Mouse (Mus musculus): ENCODE data around the gene Zfp641.

The Zfp641 gene

DNA sequence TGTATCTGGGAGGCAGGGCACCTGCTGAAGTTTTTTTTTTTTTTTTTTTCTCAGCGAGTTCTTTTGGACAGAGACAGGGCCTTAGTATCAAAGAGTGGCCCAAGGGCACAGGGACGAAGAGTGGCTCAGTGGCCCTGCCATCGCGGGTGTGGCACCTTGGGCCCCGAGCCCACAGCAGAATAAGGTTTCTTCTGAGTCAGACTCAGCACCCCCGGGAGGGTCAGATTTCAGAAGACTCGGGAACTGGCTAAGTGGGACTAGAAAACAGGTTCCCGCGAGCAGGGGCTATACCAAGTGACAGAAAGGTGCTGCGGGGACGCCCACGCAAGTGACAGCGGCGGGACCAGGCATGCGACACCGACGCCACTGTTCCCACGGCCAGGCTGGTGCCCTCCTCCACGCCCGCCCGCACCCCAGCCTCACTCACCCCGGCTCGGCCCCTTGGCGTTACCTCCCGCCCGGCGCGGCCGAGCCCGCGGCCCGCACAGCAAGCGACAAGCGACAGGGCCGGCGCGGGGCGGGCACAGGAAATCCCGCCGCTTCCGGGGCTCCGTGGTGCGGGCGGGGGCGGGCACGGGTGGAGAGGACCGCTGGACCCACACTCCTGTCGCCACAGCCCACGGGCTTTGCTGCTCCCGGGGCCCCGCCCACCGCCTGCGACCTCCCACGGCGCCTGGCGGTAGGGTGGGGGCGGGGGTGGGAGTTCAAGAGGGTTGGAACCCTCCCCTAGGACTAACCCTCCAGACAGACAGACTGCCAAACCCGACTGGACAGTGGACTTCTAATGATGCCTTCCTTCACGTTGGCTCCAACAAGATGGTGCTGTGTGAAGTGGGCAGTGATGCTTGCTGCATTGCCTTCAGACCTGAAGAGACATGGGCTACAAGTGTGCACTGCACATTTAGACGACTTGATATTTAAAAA is at the start of gene Zfp641:
Zfp641 (minus strand) TSS at position 534 of the 924 bp plus-strand sequence.
- peak; percentile 7 for DNase-seq

- no peak for DNase-seq
Measured at GRCm38 (mm10) chr15:98340887-98341286, 44.9 kb upstream of the Zfp641 start, which contains the start of gene Olfr284. Olfr284 (minus strand) TSS chr15:98340987.

- DNase-seq: no peak
Measured at GRCm38 (mm10) chr15:98317177-98317724, 21.3 kb upstream of the Zfp641 start, which contains the start of gene Olfr285. Olfr285 (minus strand) TSS chr15:98317353.

DNA sequence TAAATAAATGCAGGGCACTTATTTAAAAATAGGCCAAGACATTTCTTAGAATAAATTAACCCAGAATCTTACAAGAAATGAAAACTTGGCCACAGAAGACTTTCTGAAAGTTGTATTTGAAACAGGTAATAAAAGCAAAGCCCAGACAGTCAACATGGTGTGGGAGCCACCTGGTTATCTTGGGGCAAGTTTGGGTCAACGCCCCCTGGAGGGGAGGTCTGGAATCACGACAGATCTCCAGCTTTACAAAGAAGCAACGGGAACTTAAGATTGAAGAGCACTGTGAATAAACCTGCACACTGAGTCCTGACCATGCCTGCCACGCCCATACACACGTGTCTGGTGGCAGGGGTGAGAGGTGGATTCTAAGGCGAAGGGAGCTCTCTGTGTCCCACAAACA is 19.7 kb upstream of the Zfp641 start:
- peak; percentile 12 for DNase-seq

- DNase-seq: no peak
Measured at GRCm38 (mm10) chr15:98293651-98294050, 2.3 kb downstream of the Zfp641 start.

GRCm38 (mm10) chr15:98288566-98288965 is 7.4 kb downstream of the Zfp641 start:
- peak; percentile 53 for DNase-seq

DNA sequence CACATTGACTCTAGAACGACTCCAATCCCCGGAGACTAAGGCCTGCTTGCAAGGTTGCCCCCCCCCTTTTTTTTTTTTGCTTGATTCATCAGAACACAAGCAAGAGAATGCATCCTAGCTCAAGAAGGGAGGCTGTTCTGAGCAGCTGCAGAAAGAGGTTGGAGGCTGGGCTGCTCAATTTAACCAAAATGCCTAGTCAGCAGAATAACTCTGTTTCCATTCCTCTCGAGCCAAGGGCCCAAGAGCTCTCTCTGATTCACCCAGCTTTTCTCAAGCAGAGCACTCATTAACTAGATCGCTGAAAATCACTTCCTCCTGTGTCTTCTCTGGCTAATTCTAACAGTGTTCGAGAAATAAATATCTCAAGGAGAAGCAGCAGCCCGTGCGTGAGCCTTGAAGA is 9.5 kb downstream of the Zfp641 start:
- DNase-seq: no peak

DNA sequence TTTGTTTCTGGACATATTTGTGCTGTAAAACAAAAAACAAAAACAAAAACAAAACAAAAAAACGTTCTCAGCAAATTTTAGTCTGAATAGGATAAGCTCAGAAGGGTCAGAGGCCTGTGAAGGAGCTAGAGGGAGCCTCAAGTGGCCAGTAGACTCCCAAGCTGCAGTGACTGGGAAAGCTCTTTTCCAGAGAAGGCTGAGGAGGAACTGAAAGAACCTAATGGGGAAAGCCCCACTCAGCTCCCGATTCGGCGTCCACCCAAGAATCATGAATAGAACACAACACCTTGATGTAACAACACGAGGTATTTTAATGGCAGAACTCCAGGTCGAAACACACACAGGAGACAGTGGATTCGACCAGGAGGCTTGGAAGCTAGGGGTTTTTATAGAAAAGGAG is 38.2 kb downstream of the Zfp641 start:
- DNase-seq: no peak

- DNase-seq: no peak
Measured at GRCm38 (mm10) chr15:98257193-98257592, 38.8 kb downstream of the Zfp641 start, which contains the start of gene H1fnt. H1fnt (minus strand) TSS chr15:98257293.

- no peak for DNase-seq
Measured at GRCm38 (mm10) chr15:98256271-98256670, 39.7 kb downstream of the Zfp641 start.
